Mouse (Mus musculus): ENCODE results near the gene Klrb1f. TPM values are rescaled to one million over a fixed set of nuclear protein-coding genes. Genes with fewer than 3 reads are reported as not detected.
"Not testable (repeated sequence)": the region's sequence is repeated elsewhere in the genome, so short reads cannot be mapped to it uniquely, and the experiment has no call there.

The Klrb1f gene
- total RNA-seq (2021) = under 1 TPM in 1 of 2 experiments, not detected in 1; 0.16 TPM
- long read RNA-seq, experiment 1 = 0 reads
- long read RNA-seq, experiment 2 = 0 reads

DNA sequence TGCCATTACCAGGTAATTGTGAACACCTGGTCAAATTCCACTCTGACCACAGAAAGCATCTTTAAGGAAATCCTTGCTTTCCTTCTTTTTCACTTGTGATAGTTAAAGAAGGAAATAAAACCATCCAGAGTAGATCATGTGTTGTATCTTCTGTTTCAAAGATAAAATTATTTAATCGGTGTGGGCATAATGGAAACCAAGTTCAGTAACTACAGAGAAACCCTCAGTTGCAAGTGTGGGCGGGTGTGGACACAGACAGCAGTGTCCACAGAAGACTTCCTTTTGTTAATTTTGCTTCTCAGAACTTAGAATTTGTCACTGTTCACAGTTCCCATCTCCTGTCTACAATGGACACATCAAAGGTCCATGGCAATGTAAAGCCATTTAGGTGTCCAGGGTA lies at the start of gene Klrb1f:
TSS of gene Klrb1f (plus strand) at position 301 of the 400 bp plus-strand sequence.
- DNase-seq (ENCODE audit: low spot score in 2 of 2) = no peak

DNA sequence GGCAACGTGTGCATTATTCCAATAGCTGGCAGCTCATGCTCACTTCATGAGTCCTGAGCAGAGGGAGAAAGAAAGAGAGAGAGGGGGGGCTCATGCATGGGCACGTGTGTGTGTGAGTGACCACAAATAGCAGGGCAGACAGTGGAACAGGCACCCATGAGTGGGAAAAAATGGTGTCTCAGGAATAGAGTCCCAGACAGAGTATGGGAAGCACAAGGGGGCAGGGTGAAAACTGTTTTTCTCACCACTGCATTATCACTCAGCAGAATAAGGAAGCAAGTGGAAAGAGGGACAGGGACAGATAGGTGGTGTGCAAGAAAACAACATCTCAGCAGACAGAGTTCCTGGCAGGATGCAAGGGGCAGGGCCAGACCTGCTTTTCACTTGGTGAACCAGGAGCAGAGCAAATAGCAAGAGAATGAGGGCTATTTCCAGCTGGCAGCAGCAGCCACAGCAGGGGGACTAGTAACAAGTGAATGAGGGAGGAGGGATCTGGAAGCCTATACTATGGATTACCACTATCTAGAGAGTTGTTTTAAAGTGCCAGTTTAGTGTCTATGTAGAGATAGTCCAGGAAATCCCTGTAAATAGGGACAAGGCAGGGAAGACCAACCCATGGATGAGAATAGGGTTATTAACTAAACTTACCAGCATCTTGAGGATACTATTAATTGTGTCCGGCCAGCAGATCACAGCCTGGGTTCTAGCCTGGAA lies 49.5 kb upstream of the Klrb1f start:
- no peak for DNase-seq (ENCODE audit: low spot score in 2 of 2)

DNA sequence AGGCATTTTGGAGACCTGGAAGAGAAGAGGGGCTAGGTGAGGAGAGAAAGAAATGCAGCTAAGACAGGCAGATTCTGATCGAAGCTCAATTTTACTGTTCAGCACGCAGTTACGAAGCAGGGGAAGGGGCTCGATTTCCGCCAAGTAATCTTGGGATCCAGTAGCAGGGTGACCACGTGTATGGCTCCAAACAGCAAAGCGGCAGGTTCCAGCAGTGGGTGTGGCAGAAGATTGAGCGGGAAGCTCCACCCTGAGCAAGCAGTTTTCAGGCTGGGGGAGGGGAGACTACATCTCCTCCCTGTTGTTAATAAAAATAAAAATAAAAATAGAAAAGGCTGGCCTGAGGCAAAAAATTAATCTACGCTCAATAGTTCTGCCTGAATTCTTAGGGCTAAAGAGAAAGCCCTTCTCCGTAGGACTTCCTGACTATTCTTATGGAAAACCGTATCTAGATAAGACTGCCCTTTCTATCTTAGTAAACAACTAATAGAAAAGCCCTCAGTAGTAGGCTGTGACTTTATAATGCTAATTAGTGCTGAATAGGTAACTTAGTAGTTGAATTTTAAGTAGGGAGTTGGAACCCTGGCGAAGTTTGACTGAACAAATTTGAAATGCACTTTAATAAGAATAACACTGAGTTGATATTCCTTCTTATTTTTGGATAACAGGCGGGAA lies 48.8 kb upstream of the Klrb1f start:
- DNase-seq (ENCODE audit: low spot score in 2 of 2) = no peak

DNA sequence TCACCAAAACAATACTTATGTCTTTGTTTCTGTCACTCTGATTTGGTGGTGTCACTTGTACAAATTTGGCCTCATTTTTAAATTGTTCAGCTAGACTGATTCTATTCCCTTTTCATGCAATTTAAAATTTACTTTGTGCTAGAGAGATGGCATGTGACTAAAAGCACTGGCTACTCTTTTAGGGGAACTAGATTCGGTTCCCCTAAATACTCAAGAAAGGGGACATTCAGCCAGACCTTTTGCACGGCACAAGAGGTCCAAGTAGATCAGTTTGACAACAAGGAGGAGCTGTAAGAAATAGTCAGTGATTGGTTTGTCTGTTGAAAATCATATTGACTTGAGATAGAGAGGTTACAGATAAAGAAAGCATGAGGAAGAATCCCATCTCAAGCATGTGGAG lies 44.3 kb upstream of the Klrb1f start:
- no peak for DNase-seq (ENCODE audit: low spot score in 2 of 2)

DNA sequence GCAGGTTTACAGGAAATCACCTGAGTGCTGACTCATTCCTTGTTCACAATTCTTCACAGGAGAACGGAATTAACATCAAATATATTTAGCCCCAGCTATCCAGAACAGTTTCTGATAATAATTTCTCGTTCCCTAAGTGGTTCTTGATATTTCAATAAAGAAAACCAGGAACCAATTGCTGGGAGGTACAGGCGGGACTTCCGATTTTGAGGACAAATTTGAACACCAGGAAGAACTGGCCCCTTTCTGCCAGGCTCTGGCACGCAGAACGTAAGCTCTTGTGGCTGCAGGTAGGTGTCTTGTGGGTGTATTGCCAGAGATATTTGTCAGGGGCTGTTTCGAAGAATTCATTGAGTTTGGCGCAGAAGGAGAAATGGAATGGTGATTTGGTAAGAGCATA lies 37.1 kb upstream of the Klrb1f start:
- DNase-seq (ENCODE audit: low spot score in 2 of 2) = no peak

DNA sequence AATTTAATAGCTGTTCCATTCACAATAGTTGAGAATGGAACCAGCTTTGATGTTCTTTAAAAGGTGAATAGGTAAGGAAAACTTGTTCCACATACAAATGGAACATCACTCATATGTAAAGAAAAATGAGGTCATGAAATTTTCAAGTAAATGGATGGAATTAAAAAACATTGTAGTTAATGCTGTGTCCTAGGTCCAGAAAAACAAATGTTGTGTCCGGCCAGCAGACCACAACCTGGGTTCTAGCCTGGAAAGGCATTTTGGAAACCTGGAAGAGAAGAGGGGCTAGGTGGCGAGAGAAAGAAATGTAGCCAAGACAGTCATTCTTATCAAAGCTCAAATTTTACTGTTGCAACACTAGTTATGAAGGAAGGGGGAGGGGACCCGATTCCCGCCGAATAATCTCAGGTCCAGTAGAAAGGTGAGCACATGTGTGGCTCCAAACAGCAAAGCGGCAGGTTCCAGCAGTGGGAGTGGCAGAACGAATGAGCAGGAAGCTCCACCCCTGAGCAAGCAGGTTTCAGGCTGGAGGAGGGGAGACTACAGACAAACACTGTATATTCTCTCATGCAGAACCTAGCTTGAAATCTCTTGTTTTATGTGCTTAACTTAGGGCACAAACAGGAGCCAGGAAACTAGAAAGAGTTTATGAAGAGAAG lies 35.7 kb upstream of the Klrb1f start:
- DNase-seq (ENCODE audit: low spot score in 2 of 2) = not testable (repeated sequence)

DNA sequence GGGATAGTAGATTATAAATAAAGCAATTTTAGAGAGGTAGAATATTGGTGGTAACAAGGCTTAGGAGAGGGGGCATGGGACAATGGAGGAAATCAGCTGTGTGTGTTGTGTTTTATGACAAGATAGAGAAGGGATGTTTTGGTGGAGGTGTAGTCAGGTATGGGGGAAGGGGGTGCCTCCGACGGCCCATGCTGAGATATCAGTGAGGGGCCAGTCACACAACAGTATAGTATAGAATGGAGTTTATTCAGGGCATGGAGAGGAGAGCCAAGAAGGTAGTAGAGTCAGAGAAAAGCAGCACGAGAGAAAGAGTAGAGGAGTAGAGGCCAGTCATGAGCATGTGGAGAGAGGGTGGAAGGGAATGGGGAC lies 35.2 kb upstream of the Klrb1f start:
- no peak for DNase-seq (ENCODE audit: low spot score in 2 of 2)

DNA sequence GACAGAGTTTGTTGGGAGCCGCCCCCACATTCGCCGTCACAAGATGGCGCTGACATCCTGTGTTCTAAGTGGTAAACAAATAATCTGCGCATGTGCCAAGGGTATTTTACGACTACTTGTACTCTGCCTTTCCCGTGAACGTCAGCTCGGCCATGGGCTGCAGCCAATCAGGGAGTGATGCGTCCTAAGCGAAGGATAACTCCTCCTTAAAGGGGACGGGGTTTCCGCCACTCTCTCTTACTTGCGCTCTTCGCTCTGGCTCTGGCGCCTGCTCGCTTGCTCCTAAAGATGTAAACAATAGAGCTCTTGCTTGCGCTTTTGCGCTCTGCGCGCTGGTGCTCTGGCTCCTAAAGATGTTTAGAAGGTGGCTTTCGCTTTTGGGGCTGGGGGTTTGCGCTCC lies 33.7 kb upstream of the Klrb1f start:
- DNase-seq (ENCODE audit: low spot score in 2 of 2) = not testable (repeated sequence)

DNA sequence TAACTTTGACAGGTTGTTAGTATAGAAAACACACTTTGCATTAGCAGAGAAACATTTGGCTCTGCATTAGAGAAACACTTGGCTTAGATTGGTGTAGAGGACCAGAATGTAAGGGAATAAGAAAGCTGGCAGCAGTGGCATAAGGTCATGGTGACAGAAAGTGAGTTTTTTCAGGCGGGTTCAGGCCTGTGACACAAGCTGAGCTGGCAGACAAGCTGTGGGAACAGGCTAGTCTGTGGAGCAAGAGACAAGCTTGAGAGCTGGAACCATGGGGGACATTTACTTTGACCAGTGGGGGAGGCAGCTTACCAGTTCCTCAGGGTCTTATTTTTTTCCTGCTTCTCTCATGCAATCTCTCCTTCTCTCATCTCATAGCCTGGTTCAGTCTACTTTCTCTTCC lies 32.7 kb upstream of the Klrb1f start:
- no peak for DNase-seq (ENCODE audit: low spot score in 2 of 2)

DNA sequence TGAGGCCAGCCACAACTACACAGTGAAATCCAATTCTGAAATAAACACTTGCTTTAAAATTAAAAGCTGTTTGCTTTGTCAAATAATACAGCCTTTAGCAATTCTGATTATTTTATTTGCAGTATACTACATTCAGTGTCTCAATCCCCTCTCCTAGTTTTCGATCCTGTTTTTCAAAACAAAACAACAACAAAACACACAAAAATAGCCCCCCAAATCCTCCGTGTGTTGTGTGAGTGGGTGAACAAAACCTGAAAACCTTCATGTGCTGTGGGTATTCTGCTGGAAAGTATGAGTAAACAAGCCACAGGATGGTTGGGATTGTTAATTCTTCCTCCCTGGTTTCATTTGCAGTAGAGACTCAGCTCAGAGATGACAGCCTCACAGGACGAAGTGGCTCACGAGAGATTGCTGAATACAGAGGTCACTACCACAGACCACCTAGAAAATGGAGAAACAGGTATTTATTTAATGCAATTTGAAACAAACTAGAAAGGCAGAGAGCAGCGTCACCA lies 31.9 kb upstream of the Klrb1f start:
- no peak for DNase-seq (ENCODE audit: low spot score in 2 of 2)

DNA sequence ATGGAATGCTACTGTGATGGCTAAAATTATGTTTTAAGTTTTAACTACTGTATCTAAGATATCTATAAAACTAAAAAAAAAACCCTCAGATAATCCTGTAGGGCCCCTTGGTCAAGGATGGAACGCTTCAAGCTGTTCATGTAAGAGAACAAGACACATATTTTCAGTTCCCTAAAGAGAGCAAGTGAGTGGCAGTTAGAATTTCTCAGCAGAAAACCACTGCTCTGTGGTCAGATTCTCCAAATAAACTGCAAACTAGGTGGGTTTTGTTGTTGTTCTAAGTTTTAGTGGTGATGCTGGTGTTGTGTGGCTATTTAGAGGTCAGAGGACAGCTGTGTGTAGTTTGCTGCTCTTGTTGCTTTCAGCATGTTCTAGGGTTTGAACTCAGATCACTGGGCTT lies 31.3 kb upstream of the Klrb1f start:
- DNase-seq (ENCODE audit: low spot score in 2 of 2) = no peak

DNA sequence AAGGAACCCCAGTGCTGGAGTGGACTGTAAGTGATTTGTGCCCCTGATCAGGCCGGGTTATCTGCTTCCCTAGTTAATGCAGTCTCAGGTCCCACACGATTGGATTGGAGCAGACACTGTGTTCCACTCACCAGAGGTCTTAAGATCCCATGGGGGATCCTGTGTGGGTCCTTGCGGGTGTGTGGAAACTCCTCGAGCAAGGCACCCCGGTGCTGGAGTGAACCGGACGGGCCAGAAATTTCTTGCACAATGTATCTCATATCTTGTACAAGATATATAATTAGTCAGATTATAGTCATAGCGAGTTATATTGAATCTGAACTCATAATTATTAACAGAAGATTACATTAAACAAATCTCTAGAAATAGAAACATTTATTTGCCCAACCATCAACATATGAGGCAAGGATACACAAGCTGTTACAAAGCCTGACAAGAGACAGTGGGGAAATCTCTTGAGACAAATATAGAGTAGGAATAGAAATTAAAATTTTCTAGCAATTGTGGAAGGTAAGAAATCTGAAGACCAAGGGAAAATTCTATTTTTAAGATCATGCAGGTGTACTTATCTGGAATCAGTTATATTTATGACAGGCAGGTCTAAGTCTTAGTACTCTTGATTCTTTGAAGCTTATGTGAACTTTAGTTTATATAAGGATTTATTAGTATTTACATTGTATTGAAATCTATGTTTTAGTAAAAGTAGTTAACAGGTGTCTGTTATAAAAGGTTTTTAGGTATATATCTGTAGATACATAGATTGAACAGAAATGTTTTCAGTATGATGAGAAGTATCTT lies 18.1 kb upstream of the Klrb1f start:
- no peak for DNase-seq (ENCODE audit: low spot score in 2 of 2)

DNA sequence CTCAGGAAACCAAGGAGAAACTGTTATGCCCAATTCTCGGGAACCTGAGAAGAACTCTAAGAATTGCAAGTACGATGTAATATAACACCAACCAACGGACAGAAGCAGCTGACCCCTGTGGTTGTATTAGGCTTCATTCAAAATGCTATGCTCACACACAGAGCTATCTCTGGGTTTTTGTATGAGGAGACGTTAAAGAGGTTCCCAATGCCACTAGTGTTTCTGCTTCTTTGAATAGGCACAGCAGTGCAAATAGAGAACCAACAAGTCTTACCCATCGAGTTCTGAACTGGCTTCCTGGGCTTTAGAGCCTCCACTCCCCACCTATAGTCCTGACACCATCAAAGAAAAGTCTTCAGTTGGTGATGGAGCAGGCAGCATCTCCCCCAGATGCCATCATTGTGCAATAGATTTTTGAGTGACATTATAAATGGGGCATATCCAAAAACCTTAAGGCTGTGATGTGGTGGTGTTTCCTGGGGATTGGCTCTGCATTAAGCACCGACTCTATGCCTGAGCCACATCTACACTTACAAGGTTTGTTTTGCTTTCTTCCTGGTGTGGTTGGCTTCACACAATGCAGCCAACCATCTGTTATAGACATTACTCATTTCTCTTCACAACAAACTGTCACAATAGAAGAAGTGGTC lies 15.4 kb upstream of the Klrb1f start:
- no peak for DNase-seq (ENCODE audit: low spot score in 2 of 2)

DNA sequence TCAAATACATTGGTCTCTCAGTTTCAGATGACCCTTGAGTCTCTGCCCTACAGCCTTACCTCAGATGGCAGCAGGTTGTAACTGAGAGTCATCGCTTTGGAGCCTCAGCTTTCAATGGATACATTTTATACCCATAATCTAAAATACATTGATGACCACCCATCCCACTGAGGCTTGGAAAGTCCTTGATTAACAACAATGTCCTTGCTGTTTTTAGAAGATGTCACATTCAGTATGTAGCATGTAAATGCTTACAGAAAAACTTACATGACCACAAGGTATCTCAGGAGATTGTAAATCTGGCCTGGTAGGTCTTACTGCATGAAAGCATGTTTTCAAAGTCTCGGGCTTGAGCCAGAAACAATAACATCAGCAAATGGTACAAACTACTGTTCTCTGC lies 14.7 kb upstream of the Klrb1f start:
- no peak for DNase-seq (ENCODE audit: low spot score in 2 of 2)

DNA sequence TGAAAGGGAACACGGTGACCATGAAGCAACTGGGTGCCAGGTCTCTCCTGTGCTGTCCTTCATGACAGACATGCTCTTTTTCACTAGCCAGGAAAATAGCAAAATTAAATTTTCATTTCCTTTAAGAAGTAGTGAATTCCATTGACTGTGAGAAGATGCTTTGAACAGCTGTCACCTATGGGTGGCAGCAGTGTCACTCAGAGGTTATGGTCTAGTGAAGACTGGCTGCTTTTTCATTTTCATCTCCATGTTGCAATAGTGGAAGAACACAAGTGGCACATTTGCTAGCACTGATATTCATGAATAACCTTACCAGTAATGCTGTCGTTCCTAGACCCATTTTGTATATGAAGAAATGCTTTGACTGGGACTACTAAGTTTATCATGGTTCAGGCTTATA lies 12.3 kb upstream of the Klrb1f start:
- DNase-seq (ENCODE audit: low spot score in 2 of 2) = no peak

DNA sequence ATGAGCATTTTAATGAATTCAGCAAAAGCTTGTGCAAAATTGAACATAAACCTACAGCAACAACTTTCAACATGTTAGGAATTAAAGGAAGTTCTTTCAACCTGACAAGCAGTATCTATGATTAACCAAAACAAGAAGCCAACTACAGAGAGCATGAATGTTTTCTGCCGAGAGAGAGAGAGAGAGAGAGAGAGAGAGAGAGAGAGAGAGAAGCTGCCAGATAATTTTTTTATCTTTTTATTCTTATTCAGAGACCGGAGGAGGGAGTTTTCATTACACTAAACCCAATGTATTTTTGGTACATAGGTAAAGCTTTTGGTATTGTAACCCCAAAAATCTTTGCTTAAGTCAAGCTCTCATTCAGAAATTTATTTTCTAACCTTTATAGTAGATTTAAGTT lies 10.7 kb upstream of the Klrb1f start:
- DNase-seq (ENCODE audit: low spot score in 2 of 2) = no peak

DNA sequence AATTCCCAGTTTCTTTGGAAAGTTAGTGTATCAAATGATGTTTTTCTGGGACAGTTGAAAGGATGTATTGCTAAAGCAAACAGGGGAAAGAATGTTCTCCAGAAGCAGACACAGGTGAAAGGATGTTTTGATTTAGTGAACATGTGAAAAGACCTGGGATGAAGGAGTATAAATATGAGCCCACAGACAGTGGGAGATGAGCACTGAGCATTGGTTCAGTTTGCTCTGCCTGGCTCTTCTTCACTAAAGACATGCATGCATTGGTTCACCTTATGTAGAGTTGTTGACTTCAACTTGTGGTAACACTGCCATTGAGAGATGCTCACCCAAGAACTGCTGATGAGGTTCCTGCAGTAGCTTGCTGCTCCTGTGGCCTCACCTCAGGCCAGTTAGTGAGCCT lies 9.4 kb upstream of the Klrb1f start:
- no peak for DNase-seq (ENCODE audit: low spot score in 2 of 2)

DNA sequence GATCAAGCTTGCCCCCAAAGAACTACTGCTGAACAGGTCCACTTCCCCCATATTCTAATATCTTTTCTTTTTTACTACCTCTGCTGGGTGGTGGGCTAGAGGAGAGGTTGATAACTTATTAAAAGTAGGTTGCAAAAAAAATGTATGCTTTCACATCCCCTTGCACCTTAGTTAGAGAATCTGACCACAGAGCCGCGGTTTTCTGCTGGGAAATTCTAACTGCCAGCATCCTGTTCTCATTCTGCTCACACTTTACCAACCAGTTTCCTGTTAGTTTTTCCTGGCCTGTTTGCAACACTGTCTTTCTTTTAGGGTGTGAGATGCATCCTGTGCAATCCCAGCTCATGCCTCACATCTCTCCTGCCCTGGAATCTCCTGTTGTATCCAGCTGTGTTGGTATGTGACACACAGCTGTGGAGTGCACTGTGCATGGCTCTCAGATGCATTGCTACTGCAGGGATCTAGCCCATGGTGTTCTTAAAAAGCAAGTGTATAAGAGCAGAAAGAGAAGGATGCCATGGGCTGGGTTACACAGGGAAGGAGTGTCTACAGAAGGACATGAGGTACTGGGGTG lies 8.7 kb upstream of the Klrb1f start:
- DNase-seq (ENCODE audit: low spot score in 2 of 2) = no peak

DNA sequence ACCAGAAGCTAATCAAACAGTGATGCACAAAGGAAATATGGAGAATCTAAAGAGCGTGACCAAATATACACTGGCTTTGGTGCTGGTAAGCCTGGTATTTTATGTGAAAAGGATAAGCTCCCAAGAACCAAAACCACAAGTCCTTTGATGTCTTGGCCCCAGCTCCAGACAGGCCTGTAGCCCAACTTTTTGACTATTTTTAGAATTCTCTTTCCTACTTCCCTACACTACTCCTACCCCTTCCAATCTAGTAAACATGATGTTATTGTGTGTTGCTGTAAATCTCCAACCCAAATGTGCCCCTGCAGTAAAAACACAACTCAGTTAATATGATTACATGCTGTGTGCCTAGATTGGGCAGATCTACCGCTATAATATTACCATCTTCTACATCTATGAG lies 4.2 kb upstream of the Klrb1f start:
- DNase-seq (ENCODE audit: low spot score in 2 of 2) = no peak

DNA sequence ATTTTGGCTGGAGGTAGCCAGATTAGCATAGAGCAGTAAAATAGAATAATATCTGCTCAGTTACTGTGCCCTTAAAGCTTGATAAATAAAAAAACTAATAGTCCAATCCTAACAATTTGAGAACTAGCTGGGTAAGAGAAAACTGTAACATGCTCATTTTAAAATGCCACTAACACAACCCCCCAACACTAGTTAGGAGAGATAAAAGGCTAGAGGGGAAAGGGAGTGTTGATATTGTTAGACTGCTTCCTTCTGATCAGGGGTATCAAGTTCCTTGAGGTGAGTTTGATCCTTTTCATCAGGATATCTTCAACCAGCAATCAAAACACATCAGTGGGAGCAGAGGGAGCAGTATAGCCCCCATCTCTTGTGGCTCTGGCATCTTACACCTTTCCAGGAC lies 3.2 kb upstream of the Klrb1f start:
- no peak for DNase-seq (ENCODE audit: low spot score in 2 of 2)

DNA sequence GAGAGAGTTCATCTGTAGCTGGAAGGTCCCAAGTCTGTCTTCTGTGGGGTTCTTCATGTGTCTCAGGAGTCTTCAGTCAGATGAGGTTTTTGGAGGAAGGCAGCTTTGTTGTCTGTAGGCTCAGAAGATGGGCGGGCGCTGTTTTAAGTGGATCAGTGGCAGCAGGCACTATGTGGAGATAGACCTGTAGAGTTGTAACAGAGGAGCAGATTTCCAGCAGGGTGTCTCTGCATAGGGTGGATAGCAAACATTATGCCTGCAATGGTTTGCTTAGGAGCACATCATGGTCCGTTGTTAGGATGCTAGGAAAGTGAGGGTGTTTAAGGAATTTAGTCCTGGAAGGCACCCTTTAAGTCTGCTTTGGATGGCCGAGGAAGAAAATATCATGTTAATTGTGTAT lies 2.7 kb downstream of the Klrb1f start:
- DNase-seq (ENCODE audit: low spot score in 2 of 2) = no peak
